Mouse (Mus musculus): ENCODE results near the gene Col18a1. TPM values are rescaled to one million over a fixed set of nuclear protein-coding genes. Genes with fewer than 3 reads are reported as not detected.

Gene Col18a1
- total RNA-seq, 2 experiments from 2014 or later = 3.3 to 3.8 TPM

DNA sequence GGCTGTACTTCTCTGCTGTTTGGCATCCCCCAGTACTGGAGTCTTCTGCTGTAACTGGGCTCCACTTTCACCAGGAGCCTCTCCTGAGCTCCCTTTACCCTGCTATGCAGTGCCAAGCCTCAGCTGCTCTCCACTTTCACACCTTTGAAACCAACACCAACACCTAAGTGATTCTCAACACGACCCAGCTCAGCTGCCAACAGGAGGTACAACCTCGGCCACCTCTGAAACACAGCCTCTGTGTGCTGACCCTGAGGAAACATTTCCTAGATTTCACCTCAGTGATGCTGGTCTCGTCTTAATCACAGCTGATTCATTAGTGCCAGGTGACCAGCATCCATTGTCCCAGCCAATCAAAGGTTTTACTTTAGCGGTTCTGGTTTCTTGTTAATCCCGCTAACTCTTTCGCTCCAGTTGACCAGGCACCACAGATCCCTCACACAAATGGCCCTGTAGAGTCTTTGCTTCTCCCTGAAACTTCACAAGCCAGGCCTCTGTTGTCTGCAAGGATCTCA, 137.5 kb downstream of the Col18a1 start:
- no peak for DNase-seq (ENCODE audit: extremely low spot score in 1 of 2, low spot score in 1 of 2)

DNA sequence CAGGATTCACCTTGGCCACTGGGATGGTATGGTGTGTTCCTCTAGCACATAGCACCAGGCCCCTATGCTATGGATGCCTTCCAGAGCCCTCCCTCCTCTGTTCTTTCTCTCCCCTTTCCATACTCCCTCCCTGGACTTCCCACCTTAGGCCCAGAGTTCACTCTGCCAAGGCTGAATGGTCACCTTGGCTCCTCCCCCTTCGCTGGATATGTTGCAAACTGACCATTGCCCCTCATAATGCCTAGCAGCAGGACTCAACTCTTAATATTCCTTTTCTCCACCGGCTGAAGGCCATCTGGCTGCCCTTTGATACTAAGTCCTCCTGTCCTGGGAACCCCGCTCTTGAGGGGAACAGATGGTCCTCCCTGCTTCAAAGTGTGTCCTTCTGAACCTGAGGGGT, 139.4 kb downstream of the Col18a1 start:
- DNase-seq (ENCODE audit: extremely low spot score in 1 of 2, low spot score in 1 of 2) = no peak

DNA sequence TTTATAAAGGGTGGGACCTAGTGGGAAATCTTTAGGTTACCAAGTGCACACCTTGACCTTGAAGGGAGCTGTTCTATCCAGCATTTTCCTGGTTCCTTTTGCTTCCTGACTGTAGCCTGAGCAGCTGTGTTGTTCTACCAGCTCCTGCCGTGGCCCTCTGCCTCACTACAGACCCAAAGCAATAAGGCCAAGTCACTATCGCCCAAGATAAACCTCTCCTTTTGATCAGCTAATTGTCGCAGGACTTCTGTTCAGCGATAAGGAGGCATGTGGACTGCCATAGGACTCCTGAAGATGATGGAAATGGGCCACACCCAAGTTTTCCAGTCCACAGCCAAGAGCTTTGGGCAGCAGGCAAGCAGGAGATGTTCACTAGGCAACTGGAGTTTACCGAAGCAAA, 142.1 kb downstream of the Col18a1 start:
- no peak for DNase-seq (ENCODE audit: extremely low spot score in 1 of 2, low spot score in 1 of 2)

- no peak for DNase-seq (ENCODE audit: extremely low spot score in 1 of 2, low spot score in 1 of 2)
Observed at GRCm38 (mm10) chr10:77022301-77023130, 143.8 kb downstream of the Col18a1 start.

- peak; percentile 77 to 79 for DNase-seq (ENCODE audit: extremely low spot score in 1 of 2, low spot score in 1 of 2)
Observed at GRCm38 (mm10) chr10:77021399-77022052, 144.8 kb downstream of the Col18a1 start.

DNA sequence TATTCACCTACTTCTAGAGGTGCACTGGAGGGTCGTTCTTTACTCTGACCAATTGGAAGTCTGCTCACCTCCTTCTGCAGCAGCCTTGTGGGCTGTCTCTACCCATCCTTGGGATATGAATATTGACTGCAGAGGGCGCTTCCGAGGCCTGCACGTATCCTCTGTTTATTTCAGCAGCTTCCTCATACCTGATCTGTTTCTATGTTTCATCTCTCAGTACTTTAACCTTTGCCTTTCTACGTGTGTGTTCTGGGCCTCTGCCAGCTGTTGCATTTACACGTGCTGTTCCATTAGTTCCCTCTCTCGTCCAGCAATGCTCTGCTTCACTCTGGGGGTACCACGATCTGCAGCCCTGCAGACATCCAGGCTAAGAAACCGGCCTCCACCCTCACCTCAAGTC, 148.7 kb downstream of the Col18a1 start:
- no peak for DNase-seq (ENCODE audit: extremely low spot score in 1 of 2, low spot score in 1 of 2)

GRCm38 (mm10) chr10:77017061-77017460, 149.3 kb downstream of the Col18a1 start:
- no peak for DNase-seq (ENCODE audit: extremely low spot score in 1 of 2, low spot score in 1 of 2)

GRCm38 (mm10) chr10:77016499-77016898, 149.8 kb downstream of the Col18a1 start:
- no peak for DNase-seq (ENCODE audit: extremely low spot score in 1 of 2, low spot score in 1 of 2)

DNA sequence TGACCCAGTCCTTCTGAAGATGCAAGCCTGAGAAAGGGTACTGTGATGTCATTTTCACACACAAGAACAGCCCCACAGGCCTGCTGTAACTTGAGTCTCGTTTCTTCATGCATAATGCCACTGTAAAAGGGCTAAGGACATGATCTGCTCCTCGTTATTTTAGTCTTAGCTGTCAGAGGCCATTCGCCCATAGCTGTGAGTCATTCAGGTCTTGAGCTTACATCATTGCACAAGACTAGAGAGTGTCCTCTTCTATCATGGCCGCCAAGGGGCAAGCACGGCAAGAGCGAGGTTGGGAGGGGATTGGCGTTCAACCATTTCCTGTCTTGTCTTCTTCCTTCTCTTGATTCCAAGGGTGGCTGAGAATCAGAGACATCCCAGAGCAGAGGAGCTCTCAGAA, 150.3 kb downstream of the Col18a1 start:
- DNase-seq (ENCODE audit: extremely low spot score in 1 of 2, low spot score in 1 of 2) = no peak

- no peak for DNase-seq (ENCODE audit: extremely low spot score in 1 of 2, low spot score in 1 of 2)
Observed at GRCm38 (mm10) chr10:77011681-77012080, 154.7 kb downstream of the Col18a1 start.

DNA sequence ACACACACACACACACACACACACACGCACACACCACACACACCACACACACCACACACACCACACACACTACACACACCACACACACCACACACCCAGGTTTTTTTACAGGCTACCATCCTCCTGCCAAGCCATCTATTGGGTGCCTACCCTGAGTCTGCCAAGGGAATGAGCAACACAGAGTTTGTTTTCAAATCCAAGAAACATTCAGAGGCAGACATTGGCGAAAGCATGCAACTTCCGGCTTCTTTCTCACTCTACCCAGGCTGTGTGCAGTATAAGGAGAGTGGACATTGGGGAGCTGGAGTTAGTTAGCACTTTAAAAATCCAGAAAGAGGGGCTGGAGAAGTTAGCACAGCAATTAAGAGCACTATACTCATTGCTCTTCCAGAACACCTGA, 157.7 kb downstream of the Col18a1 start:
- no peak for DNase-seq (ENCODE audit: extremely low spot score in 1 of 2, low spot score in 1 of 2)

- DNase-seq (ENCODE audit: extremely low spot score in 1 of 2, low spot score in 1 of 2) = peak; percentile 29 to 58
Observed at GRCm38 (mm10) chr10:77008109-77008561, 158.2 kb downstream of the Col18a1 start.

DNA sequence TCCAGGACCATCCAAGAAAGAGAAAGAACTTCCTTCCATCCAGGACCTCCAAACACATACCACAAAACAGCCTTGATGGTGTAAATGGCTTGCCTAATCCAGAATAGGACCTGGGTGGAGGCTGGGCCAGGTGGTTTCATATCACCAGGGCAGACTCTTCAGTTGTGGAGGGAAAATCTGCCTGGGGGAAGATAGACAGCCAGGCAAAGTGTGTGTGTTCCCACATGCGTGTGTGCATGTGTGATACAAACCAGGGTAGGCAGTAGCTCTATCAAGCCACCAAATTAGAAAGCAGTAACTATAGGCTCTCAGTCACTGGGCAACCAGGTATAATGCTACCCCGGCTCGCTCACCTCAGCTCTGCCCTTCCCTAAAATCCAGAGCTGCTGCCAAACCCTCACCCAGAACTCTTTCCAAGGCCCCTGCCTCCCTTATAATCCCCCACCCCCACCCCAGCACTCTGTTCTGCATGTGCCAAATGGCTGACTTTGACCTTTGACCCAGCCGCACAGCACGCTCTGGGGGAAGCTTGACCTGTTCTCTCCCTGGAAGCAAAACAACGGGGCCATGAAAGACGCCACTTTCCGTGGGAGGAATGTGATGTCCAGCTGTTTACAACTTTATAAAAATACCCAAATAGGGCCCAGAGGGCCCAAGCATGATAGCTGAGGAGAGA, 158.8 kb downstream of the Col18a1 start:
- DNase-seq (ENCODE audit: extremely low spot score in 1 of 2, low spot score in 1 of 2) = no peak

DNA sequence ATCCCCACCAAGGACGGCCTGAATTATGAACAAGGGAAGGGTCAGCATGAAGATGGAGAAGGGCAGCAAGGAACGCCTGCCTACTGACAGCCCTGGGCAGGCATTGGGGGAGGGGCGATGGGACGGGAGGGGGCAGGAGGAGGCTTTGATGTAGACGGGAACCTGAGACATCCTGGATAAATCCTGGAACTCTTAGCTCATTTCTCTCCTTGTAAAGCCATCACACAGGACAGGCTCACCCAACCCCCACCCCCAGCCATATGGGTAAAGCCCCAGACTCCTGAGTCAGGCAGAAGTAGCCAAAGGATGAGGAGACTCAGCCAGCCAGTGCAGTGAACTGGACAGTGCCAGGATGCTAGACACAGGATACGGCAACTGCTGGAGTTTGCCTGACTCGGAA, 161.4 kb downstream of the Col18a1 start:
- no peak for DNase-seq (ENCODE audit: extremely low spot score in 1 of 2, low spot score in 1 of 2)

Other genes with a start within 250 kb of the Col18a1 start
- 10 to 100 TPM; 63.6 to 66.6 TPM for gene Pcbp3, start 204.7 kb downstream of the Col18a1 start, total RNA-seq (2021)
- 10 to 100 TPM; 20.9 to 23.1 TPM for gene Slc19a1, start 134.3 kb downstream of the Col18a1 start, total RNA-seq (2021)
- gene Pofut2, start 92.7 kb upstream of the Col18a1 start, total RNA-seq (2021) = 10 to 100 TPM; 29.9 to 31.9 TPM

Measured in layer of hippocampus, postnatal 25 days (tissue).